Mouse (Mus musculus): ENCODE measurements around the gene Ttc27. TPM values are rescaled to one million over a fixed set of nuclear protein-coding genes. Genes with fewer than 3 reads are reported as not detected.
A peak's percentile ranks its signal among the peaks of the same experiment; 100 is the strongest.

Gene Ttc27
- total and polyA plus RNA-seq, 3 experiments: 55.2 to 59.9 TPM; not detected in 1

DNA sequence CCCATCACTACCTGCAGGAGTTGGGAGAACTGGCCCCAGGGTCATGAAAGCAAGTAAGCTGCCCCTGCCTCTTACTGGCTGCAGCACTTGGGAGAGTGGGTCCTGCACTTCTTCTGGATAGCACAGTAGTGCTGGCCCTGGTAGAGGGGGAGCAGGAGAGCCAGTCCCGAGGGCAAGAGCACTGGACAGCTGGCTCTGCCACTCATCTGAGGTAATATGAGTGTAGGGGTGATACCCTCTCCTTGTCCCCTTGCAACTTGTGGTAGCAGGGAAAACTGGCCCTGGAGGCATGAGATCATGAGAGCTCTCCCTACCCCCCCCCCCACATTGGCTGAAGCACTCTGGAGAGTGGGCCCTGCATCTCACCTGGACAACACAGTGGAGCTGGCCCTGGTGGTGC lies 1.8 kb upstream of the Ttc27 start:
- peaks cover 12% of the 10 kb centered on the region for H3K79me2 ChIP-seq (ENCODE audit: control insufficient read depth, insufficient read depth, low read length, poor library complexity)
- peaks cover 0 to 5% of the 10 kb centered on the region in 2 experiments; a peak in 2 of 4 replicates for H3K4me1 ChIP-seq (ENCODE audit: control insufficient read depth in 1 of 2, insufficient read depth in 2 of 2, low read length in 2 of 2)
- no peak for DNase-seq (ENCODE audit: low read depth, low spot score)
- TF ChIP-seq ZNF384 (IDR thresholded peaks at IDR 0.05; ENCODE audit: low read depth, low read length) (no peak), ZC3H11A (IDR thresholded peaks at IDR 0.05; ENCODE audit: low read depth, low read length) (no peak), MAFK (IDR thresholded peaks at IDR 0.05; ENCODE audit: borderline replicate concordance, low read depth, low read length) (no peak), POLR2AphosphoS2 (IDR thresholded peaks at IDR 0.05; ENCODE audit: low read length) (no peak), HCFC1 (IDR thresholded peaks at IDR 0.05; ENCODE audit: low read depth, low read length) (no peak), MYB (IDR thresholded peaks at IDR 0.05; ENCODE audit: low read depth, low read length) (no peak), EP300 (IDR thresholded peaks at IDR 0.05; ENCODE audit: low read depth in 1 of 2, low read length in 2 of 2) (no peak), NELFE (IDR thresholded peaks at IDR 0.05; ENCODE audit: low read depth, low read length) (no peak), ETS1 (IDR thresholded peaks at IDR 0.05; ENCODE audit: low read depth, low read length) (no peak), USF1 (IDR thresholded peaks at IDR 0.05; ENCODE audit: low read depth, low read length) (no peak), POLR2AphosphoS5 (IDR thresholded peaks at IDR 0.05; ENCODE audit: borderline replicate concordance, low read depth, low read length) (no peak), SIN3A (IDR thresholded peaks at IDR 0.05; ENCODE audit: low read length) (no peak), KAT2A (conservative IDR thresholded peaks at IDR 0.05; ENCODE audit: low read depth, low read length) (no peak), MAZ (IDR thresholded peaks at IDR 0.05; ENCODE audit: low read depth, low read length) (no peak), SMC3 (IDR thresholded peaks at IDR 0.05; ENCODE audit: low read depth, low read length) (no peak)
- no peak overlapping the region for H3K4me3 ChIP-seq (ENCODE audit: control insufficient read depth in 1 of 2, insufficient read depth in 1 of 2, low read depth in 2 of 2, low read length in 2 of 2)
- H3K36me3 ChIP-seq (ENCODE audit: control insufficient read depth in 1 of 2, insufficient read depth in 2 of 2, low read length in 2 of 2): peaks cover 0 to 6% of the 10 kb centered on the region in 2 experiments; a peak in 1 of 4 replicates
- H3K9ac ChIP-seq (ENCODE audit: control insufficient read depth, low read depth, low read length, poor library complexity, severe bottlenecking): no peak overlapping the region
- H3K27me3 ChIP-seq (ENCODE audit: control insufficient read depth in 1 of 2, insufficient read depth in 2 of 2, low read length in 2 of 2): no peaks in the 10 kb centered on the region
- H3K9me3 ChIP-seq (replicated peaks; ENCODE audit: insufficient read depth, low read length): no peaks in the 10 kb centered on the region
- H3K27ac ChIP-seq (ENCODE audit: control insufficient read depth, low read depth, low read length): no peak overlapping the region

GRCm38 (mm10) chr17:74716643-74717042 lies 889 bp upstream of the Ttc27 start:
- Histone ChIP-seq H3K4me1 (ENCODE audit: control insufficient read depth in 1 of 2, insufficient read depth in 2 of 2, low read length in 2 of 2) (peaks cover 0 to 5% of the 10 kb centered on the region in 2 experiments; a peak in 2 of 4 replicates), H3K36me3 (ENCODE audit: control insufficient read depth in 1 of 2, insufficient read depth in 2 of 2, low read length in 2 of 2) (peaks cover 0 to 6% of the 10 kb centered on the region in 2 experiments; a peak in 1 of 4 replicates), H3K9ac (ENCODE audit: control insufficient read depth, low read depth, low read length, poor library complexity, severe bottlenecking) (peak overlapping the region; percentile 86), H3K27ac (ENCODE audit: control insufficient read depth, low read depth, low read length) (no peak overlapping the region; the same call in 1 of the 2 replicates), H3K9me3 (replicated peaks; ENCODE audit: insufficient read depth, low read length) (no peaks in the 10 kb centered on the region), H3K27me3 (ENCODE audit: control insufficient read depth in 1 of 2, insufficient read depth in 2 of 2, low read length in 2 of 2) (no peaks in the 10 kb centered on the region), H3K79me2 (ENCODE audit: control insufficient read depth, insufficient read depth, low read length, poor library complexity) (peaks cover 12% of the 10 kb centered on the region), H3K4me3 (ENCODE audit: control insufficient read depth in 1 of 2, insufficient read depth in 1 of 2, low read depth in 2 of 2, low read length in 2 of 2) (peak overlapping the region; percentile 76 to 96)
- TF ChIP-seq GATA1 (IDR thresholded peaks at IDR 0.05; ENCODE audit: low read depth, low read length): no peak
- no peak for TF ChIP-seq SMC3 (IDR thresholded peaks at IDR 0.05; ENCODE audit: low read depth, low read length)
- peak; percentile 51 for TF ChIP-seq ZNF384 (IDR thresholded peaks at IDR 0.05; ENCODE audit: low read depth, low read length)
- TF ChIP-seq MXI1 (IDR thresholded peaks at IDR 0.05; ENCODE audit: low read depth, low read length): no peak
- DNase-seq (ENCODE audit: low read depth, low spot score): no peak
